Mouse (Mus musculus): ENCODE measurements around the gene Olfr1104.

Olfr1104 gene

GRCm38 (mm10) chr2:87026980-87027379, at the start of gene Olfr1104:
Gene Olfr1104, minus strand, starts transcription at chr2:87027080.
- no peak for DNase-seq (ENCODE audit: low read depth, low spot score)

- no peak for DNase-seq (ENCODE audit: low read depth, low spot score)
Observed at GRCm38 (mm10) chr2:87075717-87076116, 48.8 kb upstream of the Olfr1104 start, which contains the start of gene Olfr1107. Gene Olfr1107, minus strand, starts transcription at chr2:87075817.

- no peak for DNase-seq (ENCODE audit: low read depth, low spot score)
Observed at GRCm38 (mm10) chr2:87052173-87052572, 25.3 kb upstream of the Olfr1104 start, which contains the start of gene Olfr1106. Gene Olfr1106, minus strand, starts transcription at chr2:87052273.

- DNase-seq (ENCODE audit: low read depth, low spot score), result no peak
Observed at GRCm38 (mm10) chr2:87036431-87036830, 9.6 kb upstream of the Olfr1104 start, which contains the start of gene Olfr1105. Gene Olfr1105, minus strand, starts transcription at chr2:87036531.

GRCm38 (mm10) chr2:86998098-86998497, 28.8 kb downstream of the Olfr1104 start, which contains the start of gene Olfr1102:
Gene Olfr1102, plus strand, starts transcription at chr2:86998398.
- no peak for DNase-seq (ENCODE audit: low read depth, low spot score)

GRCm38 (mm10) chr2:86991121-86991520, 35.8 kb downstream of the Olfr1104 start, which contains the start of gene Olfr1101:
Gene Olfr1101, minus strand, starts transcription at chr2:86991221.
- no peak for DNase-seq (ENCODE audit: low read depth, low spot score)

- no peak for DNase-seq (ENCODE audit: low read depth, low spot score)
Observed at GRCm38 (mm10) chr2:86979854-86980253, 47.0 kb downstream of the Olfr1104 start, which contains the start of gene Olfr1100. Gene Olfr1100, minus strand, starts transcription at chr2:86979954.

All from WW6 (cell line).